Mouse (Mus musculus): ENCODE data around the gene Tmem151b. TPM values are rescaled to one million over a fixed set of nuclear protein-coding genes. Genes with fewer than 3 reads are reported as not detected.

Tmem151b gene
- polyA plus RNA-seq, 1 experiment from 2014 or later, result 0.12 TPM

GRCm38 (mm10) chr17:45559732-45560525 lies 10.5 kb upstream of the Tmem151b start:
- ATAC-seq (ENCODE audit: low read depth), result no peak
- 74% methylated on average over 15 of the region's 15 CpGs for WGBS (ENCODE audit: insufficient replicate concordance)

GRCm38 (mm10) chr17:45557998-45558862 lies 8.8 kb upstream of the Tmem151b start:
- H3K36me3 ChIP-seq (ENCODE audit: control insufficient read depth, insufficient read depth), result no peaks in the 10 kb centered on the region
- peaks cover 18% of the 10 kb centered on the region for H3K27me3 ChIP-seq (ENCODE audit: control insufficient read depth, insufficient read depth, low read depth, low read length)
- H3K27ac ChIP-seq (ENCODE audit: low read length), result no peak overlapping the region
- 47% methylated on average over 16 of the region's 16 CpGs for WGBS (ENCODE audit: insufficient replicate concordance)
- H3K4me2 ChIP-seq (ENCODE audit: low read depth, low read length), result peak overlapping the region; percentile 34; the same call in 1 of the 2 replicates
- peaks cover 16% of the 10 kb centered on the region for H3K4me1 ChIP-seq (ENCODE audit: control insufficient read depth, low read depth, low read length)
- H3K4me3 ChIP-seq (ENCODE audit: low read depth, low read length), result no peak overlapping the region
- H3K9ac ChIP-seq (ENCODE audit: low read depth, low read length), result no peak overlapping the region
- no peak for ATAC-seq (ENCODE audit: low read depth)
- H3K9me3 ChIP-seq (replicated peaks; ENCODE audit: control insufficient read depth, low read length), result no peaks in the 10 kb centered on the region

More at GRCm38 (mm10) chr17:45559732-45560525, 10.5 kb upstream of the Tmem151b start:
- no peaks in the 10 kb centered on the region for H3K36me3 ChIP-seq (ENCODE audit: control insufficient read depth, insufficient read depth)
- H3K27me3 ChIP-seq (ENCODE audit: control insufficient read depth, insufficient read depth, low read depth, low read length), result peaks cover 18% of the 10 kb centered on the region
- H3K9ac ChIP-seq (ENCODE audit: low read depth, low read length), result no peak overlapping the region
- no peak overlapping the region for H3K4me2 ChIP-seq (ENCODE audit: low read depth, low read length)
- H3K4me3 ChIP-seq (ENCODE audit: low read depth, low read length), result no peak overlapping the region
- no peaks in the 10 kb centered on the region for H3K9me3 ChIP-seq (replicated peaks; ENCODE audit: control insufficient read depth, low read length)
- peaks cover 23% of the 10 kb centered on the region for H3K4me1 ChIP-seq (ENCODE audit: control insufficient read depth, low read depth, low read length)
- H3K27ac ChIP-seq (ENCODE audit: low read length), result no peak overlapping the region

- 39% methylated on average over 7 of the region's 7 CpGs for WGBS (ENCODE audit: insufficient replicate concordance)
- H3K9ac ChIP-seq (ENCODE audit: low read depth, low read length), result no peak overlapping the region
- peak overlapping the region; percentile 34 for H3K4me2 ChIP-seq (ENCODE audit: low read depth, low read length)
- 0 out of 2 replicates have a peak overlapping the region, but pooled peaks have one; percentile 5 for H3K4me3 ChIP-seq (ENCODE audit: low read depth, low read length)
- 0 out of 2 replicates have a peak, but pooled peaks have one; percentile 12 for ATAC-seq (ENCODE audit: low read depth)
- peaks cover 16% of the 10 kb centered on the region for H3K4me1 ChIP-seq (ENCODE audit: control insufficient read depth, low read depth, low read length)
- no peaks in the 10 kb centered on the region for H3K9me3 ChIP-seq (replicated peaks; ENCODE audit: control insufficient read depth, low read length)
- no peaks in the 10 kb centered on the region for H3K36me3 ChIP-seq (ENCODE audit: control insufficient read depth, insufficient read depth)
- peaks cover 18% of the 10 kb centered on the region for H3K27me3 ChIP-seq (ENCODE audit: control insufficient read depth, insufficient read depth, low read depth, low read length)
- no peak overlapping the region for H3K27ac ChIP-seq (ENCODE audit: low read length)
Observed at GRCm38 (mm10) chr17:45557246-45557824, 7.9 kb upstream of the Tmem151b start.

GRCm38 (mm10) chr17:45556514-45557245 lies 7.2 kb upstream of the Tmem151b start:
- no peak for ATAC-seq (ENCODE audit: low read depth)
- Histone ChIP-seq H3K4me1 (ENCODE audit: control insufficient read depth, low read depth, low read length) (peaks cover 18% of the 10 kb centered on the region), H3K4me2 (ENCODE audit: low read depth, low read length) (peak overlapping the region; percentile 95), H3K27ac (ENCODE audit: low read length) (no peak overlapping the region), H3K4me3 (ENCODE audit: low read depth, low read length) (peak overlapping the region; percentile 72), H3K36me3 (ENCODE audit: control insufficient read depth, insufficient read depth) (no peaks in the 10 kb centered on the region), H3K9ac (ENCODE audit: low read depth, low read length) (0 out of 2 replicates have a peak overlapping the region, but pooled peaks have one; percentile 58), H3K27me3 (ENCODE audit: control insufficient read depth, insufficient read depth, low read depth, low read length) (peaks cover 21% of the 10 kb centered on the region), H3K9me3 (replicated peaks; ENCODE audit: control insufficient read depth, low read length) (no peaks in the 10 kb centered on the region)
- WGBS (ENCODE audit: insufficient replicate concordance), result 36% methylated on average over 3 of the region's 3 CpGs

GRCm38 (mm10) chr17:45556107-45556489 lies 6.6 kb upstream of the Tmem151b start:
- Histone ChIP-seq H3K4me3 (ENCODE audit: low read depth, low read length) (peak overlapping the region; percentile 72), H3K9ac (ENCODE audit: low read depth, low read length) (peak overlapping the region; percentile 58; the same call in 1 of the 2 replicates), H3K9me3 (replicated peaks; ENCODE audit: control insufficient read depth, low read length) (no peaks in the 10 kb centered on the region), H3K27ac (ENCODE audit: low read length) (no peak overlapping the region), H3K36me3 (ENCODE audit: control insufficient read depth, insufficient read depth) (no peaks in the 10 kb centered on the region), H3K4me2 (ENCODE audit: low read depth, low read length) (peak overlapping the region; percentile 95), H3K27me3 (ENCODE audit: control insufficient read depth, insufficient read depth, low read depth, low read length) (peaks cover 26% of the 10 kb centered on the region), H3K4me1 (ENCODE audit: control insufficient read depth, low read depth, low read length) (peaks cover 18% of the 10 kb centered on the region)
- no peak for ATAC-seq (ENCODE audit: low read depth)
- 1% methylated on average over 14 of the region's 14 CpGs for WGBS (ENCODE audit: insufficient replicate concordance)

GRCm38 (mm10) chr17:45555452-45556106 lies 6.1 kb upstream of the Tmem151b start, which contains the start of gene Nfkbie:
Gene Nfkbie, plus strand, starts transcription at chr17:45555703.
- Histone ChIP-seq H3K27ac (ENCODE audit: low read length) (no peak within 1 kb of the TSS), H3K9ac (ENCODE audit: low read depth, low read length) (peak within 1 kb of the TSS; percentile 58), H3K4me3 (ENCODE audit: low read depth, low read length) (peak within 1 kb of the TSS; percentile 72), H3K36me3 (ENCODE audit: control insufficient read depth, insufficient read depth) (no peaks in the 10 kb centered on the region), H3K27me3 (ENCODE audit: control insufficient read depth, insufficient read depth, low read depth, low read length) (peaks cover 31% of the 10 kb centered on the region), H3K9me3 (replicated peaks; ENCODE audit: control insufficient read depth, low read length) (no peaks in the 10 kb centered on the region), H3K4me1 (ENCODE audit: control insufficient read depth, low read depth, low read length) (peaks cover 18% of the 10 kb centered on the region), H3K4me2 (ENCODE audit: low read depth, low read length) (peak within 1 kb of the TSS; percentile 95)
- WGBS (ENCODE audit: insufficient replicate concordance), result under 1% methylated on average over 44 of the region's 45 CpGs
- peak; percentile 81 for ATAC-seq (ENCODE audit: low read depth)

- Histone ChIP-seq H3K27me3 (ENCODE audit: control insufficient read depth, insufficient read depth, low read depth, low read length) (peaks cover 43% of the 10 kb centered on the region), H3K4me3 (ENCODE audit: low read depth, low read length) (no peak overlapping the region), H3K36me3 (ENCODE audit: control insufficient read depth, insufficient read depth) (no peaks in the 10 kb centered on the region), H3K4me1 (ENCODE audit: control insufficient read depth, low read depth, low read length) (peaks cover 21% of the 10 kb centered on the region), H3K9me3 (replicated peaks; ENCODE audit: control insufficient read depth, low read length) (no peaks in the 10 kb centered on the region), H3K27ac (ENCODE audit: low read length) (no peak overlapping the region), H3K9ac (ENCODE audit: low read depth, low read length) (no peak overlapping the region), H3K4me2 (ENCODE audit: low read depth, low read length) (no peak overlapping the region)
- ATAC-seq (ENCODE audit: low read depth), result no peak
- 19% methylated on average over 1 of the region's 1 CpGs for WGBS (ENCODE audit: insufficient replicate concordance)
Observed at GRCm38 (mm10) chr17:45554420-45554819, 4.9 kb upstream of the Tmem151b start.

- Histone ChIP-seq H3K36me3 (ENCODE audit: control insufficient read depth, insufficient read depth) (no peaks in the 10 kb centered on the region), H3K27me3 (ENCODE audit: control insufficient read depth, insufficient read depth, low read depth, low read length) (peaks cover 56% of the 10 kb centered on the region), H3K4me2 (ENCODE audit: low read depth, low read length) (no peak overlapping the region), H3K27ac (ENCODE audit: low read length) (no peak overlapping the region), H3K4me1 (ENCODE audit: control insufficient read depth, low read depth, low read length) (peaks cover 23% of the 10 kb centered on the region), H3K9me3 (replicated peaks; ENCODE audit: control insufficient read depth, low read length) (no peaks in the 10 kb centered on the region), H3K9ac (ENCODE audit: low read depth, low read length) (no peak overlapping the region), H3K4me3 (ENCODE audit: low read depth, low read length) (no peak overlapping the region)
- 60% methylated on average over 3 of the region's 3 CpGs for whole genome bisulfite sequencing (ENCODE audit: insufficient replicate concordance)
- no peak for ATAC-seq (ENCODE audit: low read depth)
Observed at GRCm38 (mm10) chr17:45553065-45553464, 3.6 kb upstream of the Tmem151b start.
